Mouse (Mus musculus) spleen, postnatal 36 days (tissue): ENCODE data around the gene Eif5a.
"Not testable (repeated sequence)": the region's sequence is repeated elsewhere in the genome, so short reads cannot be mapped to it uniquely, and the experiment has no call there.

ENCODE experiments used
- DNase-seq, 2 experiments: peaks; one replicate each; pipeline ENCODE4 v3.0.0; 2022; ENCODE audit warnings: low spot score in 2 of 2, mixed read lengths in 1 of 2

The Eif5a gene

DNA sequence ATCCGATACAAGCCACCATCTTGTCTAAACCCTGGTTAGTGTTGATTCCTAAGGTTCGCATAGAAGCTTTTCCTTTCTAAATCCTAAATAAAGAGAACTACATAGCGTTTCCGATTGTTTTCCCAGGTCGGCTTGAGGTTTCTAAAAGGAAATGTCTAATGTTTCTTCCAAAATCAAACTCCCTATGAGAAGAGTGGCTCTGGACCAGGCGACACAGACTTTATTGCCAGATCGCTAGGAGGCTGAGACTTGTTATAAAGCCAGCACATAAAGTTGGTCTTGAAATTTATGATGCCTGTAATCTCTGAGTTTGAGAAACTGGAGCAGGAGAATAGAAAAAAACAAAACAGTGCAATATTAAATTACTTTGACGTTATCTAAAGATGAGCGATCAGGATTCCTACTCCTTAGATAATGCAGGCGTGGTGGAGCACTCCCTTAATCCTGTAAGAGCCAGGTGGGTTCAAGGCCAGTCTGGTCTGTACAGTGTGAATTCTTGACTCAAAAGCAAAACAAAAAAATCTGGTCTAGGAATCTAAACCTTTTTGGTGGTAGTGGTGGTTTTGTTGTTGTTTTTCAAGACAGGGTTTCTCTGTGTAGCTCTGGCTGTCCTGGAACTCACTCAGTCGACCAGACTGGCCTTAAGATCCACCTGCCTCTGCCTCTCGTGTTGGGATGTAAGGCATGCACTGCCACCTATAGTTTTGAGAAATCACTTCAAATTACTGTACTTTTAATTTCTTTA, 426 bp upstream of the Eif5a start:
- no peak for DNase-seq

GRCm38 (mm10) chr11:69920266-69921031, 1.3 kb downstream of the Eif5a start:
- peak in 1 of 2 experiments; percentile 27 for DNase-seq

- DNase-seq, result peak; percentile 88 to 91
Observed at GRCm38 (mm10) chr11:69919661-69920265, 2.0 kb downstream of the Eif5a start.

DNA sequence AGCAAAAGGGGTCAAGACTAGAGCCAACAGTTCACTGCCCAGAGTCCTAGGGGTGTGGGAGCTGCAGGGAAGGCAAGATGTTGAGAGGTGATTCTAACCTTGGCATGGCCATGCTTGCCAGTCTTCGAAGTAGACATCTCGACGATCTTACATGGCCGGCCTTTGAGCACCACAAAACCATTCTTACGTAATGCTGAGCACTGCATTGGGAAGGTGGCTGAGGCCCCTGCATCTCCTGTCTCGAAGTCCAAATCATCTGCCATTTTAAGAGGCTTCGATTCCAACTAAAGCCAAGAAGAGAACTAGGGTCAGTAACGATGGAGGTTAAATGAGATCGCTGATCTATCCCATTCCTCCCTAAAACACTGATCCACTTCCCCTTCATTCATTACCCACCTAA, 2.7 kb downstream of the Eif5a start:
- no peak for DNase-seq

GRCm38 (mm10) chr11:69918118-69918517, 3.6 kb downstream of the Eif5a start:
- no peak for DNase-seq

DNA sequence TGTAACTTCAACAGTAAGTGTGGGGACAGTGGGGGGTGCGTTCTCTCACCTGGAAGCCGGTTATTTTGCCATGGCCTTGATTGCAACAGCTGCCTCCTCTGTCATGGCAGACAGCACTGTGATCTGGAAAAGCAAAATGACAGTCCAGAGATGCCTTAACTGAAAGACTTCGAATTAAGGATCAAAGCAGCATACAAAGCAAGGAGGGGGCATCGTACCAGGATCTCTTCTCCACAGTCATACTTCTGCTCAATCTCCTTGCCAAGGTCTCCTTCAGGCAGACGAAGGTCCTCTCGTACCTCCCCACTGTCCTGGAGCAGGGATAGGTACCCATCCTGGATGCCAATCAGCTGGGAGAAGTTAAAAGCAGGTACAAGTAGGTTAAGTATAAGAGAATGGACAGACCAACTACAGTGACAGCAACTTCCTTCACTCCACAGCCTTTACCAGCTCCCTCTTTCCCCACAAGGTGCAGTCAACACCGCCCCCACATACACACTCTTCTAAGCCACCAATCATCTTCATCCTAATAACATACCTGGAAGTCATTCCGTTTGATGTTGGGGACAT, 4.3 kb downstream of the Eif5a start:
- no peak for DNase-seq

DNA sequence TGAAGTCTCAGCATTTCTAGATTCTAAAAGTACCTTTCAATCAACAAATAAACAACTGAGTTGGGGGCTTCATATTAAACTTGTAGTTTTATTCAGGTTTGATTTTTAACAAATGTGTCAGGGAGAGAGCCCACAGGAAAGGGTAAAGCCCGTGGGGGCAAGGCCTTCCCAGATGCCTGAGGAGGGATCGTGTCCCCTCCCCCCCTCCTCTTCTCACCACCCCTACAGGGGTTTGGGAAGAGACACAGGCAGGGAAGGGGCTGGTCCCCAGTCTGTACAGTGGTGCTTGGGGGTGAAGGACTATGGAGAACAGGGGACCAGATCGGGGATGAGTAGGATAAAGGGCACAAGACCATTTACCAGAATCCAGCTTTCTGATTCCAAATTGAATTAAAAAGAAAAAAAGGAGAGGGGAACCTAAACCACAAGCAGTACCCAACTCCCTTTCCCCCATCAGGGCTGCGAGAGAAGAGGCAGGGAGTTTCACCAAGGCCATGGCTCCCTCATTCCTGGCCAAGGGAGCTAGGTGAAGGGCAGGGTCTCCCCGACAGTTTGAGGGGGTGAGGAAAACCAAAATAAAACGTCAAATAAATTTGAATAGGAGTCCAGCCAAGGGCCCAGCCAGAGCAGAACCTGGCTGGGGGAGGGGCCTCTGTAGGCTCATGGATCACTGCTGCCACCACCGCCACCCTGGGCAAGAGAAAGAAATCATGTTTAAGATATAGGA, 4.9 kb downstream of the Eif5a start:
- not testable (repeated sequence) for DNase-seq

DNA sequence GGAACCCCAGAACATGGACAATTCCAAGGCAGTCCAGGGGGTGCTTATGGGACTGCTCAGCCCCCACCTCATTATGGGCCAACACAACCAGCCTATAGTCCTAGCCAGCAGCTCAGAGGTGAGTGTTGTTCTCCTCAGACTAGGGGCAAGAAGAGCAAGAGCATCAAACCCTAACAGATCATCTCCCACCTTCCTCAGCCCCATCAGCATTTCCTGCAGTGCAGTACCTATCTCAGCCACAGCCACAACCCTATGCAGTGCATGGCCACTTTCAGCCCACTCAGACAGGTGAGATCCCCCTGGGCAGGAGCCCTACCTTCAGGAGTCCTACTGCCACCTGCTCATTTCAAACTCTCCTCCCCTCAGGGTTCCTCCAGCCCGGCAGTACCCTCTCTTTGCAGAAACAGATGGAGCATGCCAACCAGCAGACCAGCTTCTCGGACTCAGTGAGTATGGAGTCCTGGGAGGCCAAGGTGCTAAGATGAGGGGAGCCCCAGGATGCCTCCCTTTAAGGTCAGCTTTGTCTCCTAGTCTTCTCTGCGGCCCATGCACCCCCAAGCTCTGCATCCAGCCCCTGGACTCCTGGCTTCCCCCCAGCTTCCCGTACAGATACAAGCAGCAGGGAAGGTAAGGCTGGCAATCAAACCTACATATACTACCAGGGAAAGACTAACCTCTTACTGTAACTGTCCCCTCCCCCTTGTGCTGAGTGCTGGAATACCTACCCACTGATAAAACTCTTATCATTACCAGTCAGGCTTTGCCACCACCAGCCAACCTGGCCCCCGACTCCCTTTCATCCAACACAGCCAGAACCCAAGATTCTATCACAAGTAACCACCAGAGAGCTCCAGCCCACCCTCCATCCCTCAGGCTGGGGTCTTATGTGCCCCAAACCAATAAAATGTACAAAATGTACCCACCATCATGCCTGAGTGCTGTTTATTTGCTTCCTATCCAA, 5.8 kb downstream of the Eif5a start:
- DNase-seq, result peak; percentile 41 to 73

DNA sequence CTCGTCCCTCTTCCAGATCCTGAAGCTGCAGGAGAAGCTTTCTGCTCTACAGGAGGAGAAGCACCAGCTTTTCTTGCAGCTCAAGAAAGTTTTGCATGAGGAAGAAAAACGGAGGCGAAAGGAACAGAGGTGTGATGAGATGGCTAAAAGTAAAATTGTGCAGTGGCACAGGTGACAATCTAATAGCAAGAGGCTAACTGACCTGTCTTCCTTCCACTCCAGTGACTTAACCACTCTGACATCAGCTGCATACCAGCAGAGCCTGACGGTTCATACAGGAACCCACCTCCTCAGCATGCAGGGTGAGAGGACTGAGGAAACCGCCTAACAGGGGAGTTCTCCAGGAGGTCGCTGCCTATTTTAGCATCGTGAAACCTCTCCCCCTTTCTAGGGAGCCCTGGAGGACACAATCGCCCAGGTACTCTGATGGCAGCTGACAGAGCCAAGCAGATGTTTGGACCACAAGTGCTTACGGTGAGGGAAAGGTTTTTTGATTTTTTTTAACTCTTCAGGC, 6.8 kb downstream of the Eif5a start:
- no peak for DNase-seq

GRCm38 (mm10) chr11:69914372-69914764, 7.4 kb downstream of the Eif5a start:
- DNase-seq, result peak in 1 of 2 experiments; percentile 28

DNA sequence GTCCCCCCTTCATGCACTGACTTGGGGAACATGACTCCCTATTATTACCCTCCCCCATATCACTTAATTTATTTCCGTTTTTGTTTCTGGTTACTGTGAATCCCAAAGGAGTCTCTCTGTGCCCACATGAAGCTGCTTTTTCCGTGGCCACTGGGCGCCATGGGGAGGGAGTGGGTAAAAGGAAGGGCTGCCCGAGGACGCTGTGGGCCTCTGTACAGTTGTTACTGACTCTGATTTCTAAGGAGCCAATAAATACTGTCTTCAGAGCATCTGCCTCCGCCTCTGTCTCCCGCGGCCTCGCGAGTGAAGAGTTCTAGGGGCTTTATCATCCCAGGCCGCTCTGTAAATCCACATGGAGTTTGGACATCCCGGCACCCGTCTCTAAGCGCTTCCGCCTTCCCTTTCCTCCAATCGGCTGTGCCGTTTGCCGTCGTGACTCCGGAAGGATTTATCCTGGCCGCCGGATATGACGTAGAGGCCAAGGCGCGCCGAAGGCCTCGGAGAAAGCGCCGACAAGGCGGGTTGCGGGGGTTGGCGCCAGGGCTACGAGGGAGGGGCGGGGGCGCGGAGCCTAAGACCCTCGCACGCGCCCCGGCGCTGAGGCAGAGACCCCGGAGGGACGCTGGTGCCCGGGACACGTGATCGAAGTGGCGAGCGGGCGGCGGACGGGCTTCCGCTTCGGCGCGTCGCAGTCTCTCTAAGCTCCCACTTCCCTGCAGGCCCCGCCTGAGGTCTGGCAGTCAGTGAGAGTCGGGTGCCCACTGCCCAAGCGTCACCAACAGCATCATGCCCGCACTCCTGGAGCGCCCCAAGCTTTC, 8.0 kb downstream of the Eif5a start, which contains the start of gene Gps2:
Gps2 (plus strand) TSS at position 335 of the 818 bp plus-strand sequence.
- DNase-seq, result peak; percentile 90 to 91

DNA sequence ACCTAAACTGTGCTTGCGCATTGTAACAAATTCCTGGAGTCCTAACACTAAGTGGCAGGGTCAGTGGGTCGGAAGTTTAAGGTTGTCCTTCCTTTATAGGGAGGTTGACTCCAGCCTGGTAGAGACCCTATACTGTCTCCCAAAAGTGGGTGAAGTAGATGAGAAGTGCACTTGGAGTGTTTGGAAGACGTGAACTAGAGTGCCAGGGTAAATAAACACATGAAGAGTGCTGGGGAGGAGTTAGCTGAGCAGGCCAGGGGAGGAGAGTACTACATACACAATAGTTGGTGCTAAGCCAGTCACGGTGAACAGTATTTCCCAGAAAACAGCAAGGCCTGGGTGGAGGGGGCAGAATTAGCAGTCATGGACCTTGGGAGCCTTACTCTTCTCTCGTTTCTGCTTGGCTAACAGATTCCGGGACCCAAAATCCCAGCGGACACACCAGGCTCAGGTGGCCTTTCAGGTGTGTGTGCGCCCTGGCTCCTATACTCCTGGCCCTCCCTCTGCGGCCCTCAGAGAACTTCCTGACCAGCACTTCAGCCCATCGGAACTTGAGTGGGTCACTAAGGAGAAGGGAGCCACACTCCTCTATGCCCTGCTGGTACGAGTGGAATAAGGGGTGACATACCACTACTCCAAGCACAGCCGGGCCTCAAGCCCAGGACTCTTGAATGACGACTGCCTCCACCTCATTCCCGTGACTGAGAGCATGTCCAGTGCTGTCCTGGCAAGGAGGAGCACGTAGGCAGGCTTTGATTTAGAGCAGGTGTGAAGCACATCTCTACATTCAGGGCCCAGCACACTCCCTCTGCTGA, 8.8 kb downstream of the Eif5a start:
- DNase-seq, result no peak

DNA sequence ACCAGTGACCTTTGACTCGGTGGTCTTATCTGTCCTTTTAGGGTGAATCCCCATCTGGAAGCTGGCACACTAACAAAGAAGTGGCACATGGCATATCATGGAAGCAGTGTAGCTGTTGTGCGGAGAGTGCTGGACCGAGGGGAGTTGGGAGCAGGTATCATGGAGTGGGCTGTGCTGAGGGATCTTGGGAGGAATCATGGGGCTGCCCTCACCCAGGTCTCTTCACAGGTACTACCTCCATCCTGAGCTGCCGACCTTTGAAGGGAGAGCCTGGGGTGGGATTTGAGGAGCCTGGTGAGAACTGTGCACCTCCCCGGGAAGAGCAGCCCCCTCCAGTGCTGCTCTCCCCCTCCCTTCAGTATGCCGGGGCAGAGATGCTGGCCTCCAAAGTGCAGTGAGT, 10.1 kb downstream of the Eif5a start:
- no peak for DNase-seq

- no peak for DNase-seq
Observed at GRCm38 (mm10) chr11:69910781-69911560, 10.8 kb downstream of the Eif5a start.

GRCm38 (mm10) chr11:69910177-69910576, 11.6 kb downstream of the Eif5a start:
- no peak for DNase-seq

- DNase-seq, result no peak
Observed at GRCm38 (mm10) chr11:69909174-69909573, 12.6 kb downstream of the Eif5a start.

- DNase-seq, result no peak
Observed at GRCm38 (mm10) chr11:69908645-69909044, 13.1 kb downstream of the Eif5a start.

DNA sequence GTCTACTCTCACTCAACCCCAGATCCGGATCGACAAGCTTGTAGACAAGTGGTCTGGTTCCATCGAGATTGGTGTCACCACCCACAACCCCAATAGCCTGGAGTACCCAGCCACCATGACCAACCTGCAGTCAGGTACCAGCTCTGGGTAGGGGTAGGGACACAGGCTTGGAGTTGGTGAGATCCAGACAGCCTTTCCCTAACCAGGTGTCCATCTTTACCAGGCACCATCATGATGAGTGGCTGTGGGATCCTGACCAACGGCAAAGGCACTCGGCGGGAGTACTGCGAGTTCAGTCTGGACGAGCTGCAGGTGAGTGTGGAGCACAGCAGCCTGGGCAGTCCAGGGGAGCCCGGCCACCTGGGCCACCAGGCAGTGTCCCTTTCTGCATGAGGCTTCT, 17.4 kb downstream of the Eif5a start:
- DNase-seq, result no peak
